Mouse (Mus musculus) ES-E14 (cell line): ENCODE results near the gene Sox5. TPM values are rescaled to one million over a fixed set of nuclear protein-coding genes. Genes with fewer than 3 reads are reported as not detected.

Source experiments
- DNase-seq: peaks from one replicate; pipeline ENCODE4 v3.0.0-alpha.2; 2013; ENCODE audit warnings: low read depth, low spot score
- H3K27ac ChIP-seq: 2 replicates; pipeline ENCODE4 v1.5.1; 2012; ENCODE audit warnings: low read depth, mild to moderate bottlenecking, low read length, moderate library complexity, mixed read lengths; ENCODE audit not compliant: poor library complexity, insufficient read depth, severe bottlenecking
- H3K36me3 ChIP-seq: 2 replicates; pipeline ENCODE4 v1.6.1; 2012; ENCODE audit warnings: mild to moderate bottlenecking, low read length, moderate library complexity, mixed read lengths; ENCODE audit not compliant: control insufficient read depth, poor library complexity, insufficient read depth, severe bottlenecking
- H3K4me1 ChIP-seq, 2 experiments: fragments of 150-350 bp in 1 of 2; sonication (generic) in 1 of 2; 2 replicates each; pipeline ENCODE4 v1.6.1; 2012; ENCODE audit warnings: low read length in 2 of 2, mild to moderate bottlenecking in 1 of 2, mixed read lengths in 1 of 2; ENCODE audit not compliant: control insufficient read depth in 2 of 2, insufficient read depth in 2 of 2, poor library complexity in 1 of 2
- H3K4me3 ChIP-seq, 2 experiments: fragments of 150-350 bp in 1 of 2; sonication (generic) in 1 of 2; 2 replicates each; pipeline ENCODE4 v1.5.1; 2012; ENCODE audit warnings: low read length in 2 of 2, low read depth in 1 of 2, mild to moderate bottlenecking in 1 of 2, mixed read lengths in 1 of 2; ENCODE audit not compliant: insufficient read depth in 1 of 2, poor library complexity in 1 of 2, severe bottlenecking in 1 of 2
- H3K9ac ChIP-seq: 2 replicates; pipeline ENCODE4 v1.6.1; 2012; ENCODE audit warnings: low read depth, mild to moderate bottlenecking, low read length, mixed read lengths; ENCODE audit not compliant: poor library complexity, insufficient read depth, severe bottlenecking
- H3K9me3 ChIP-seq: fragments of 150-350 bp; sonication (generic); 2 replicates; pipeline ENCODE4 v1.6.1; 2012; ENCODE audit warnings: low read depth, mild to moderate bottlenecking, low read length; ENCODE audit not compliant: control insufficient read depth, insufficient read depth
- CHD2 ChIP-seq: IDR thresholded peaks from 2 replicates; pipeline ENCODE4 v1.6.1; 2014; ENCODE audit warnings: mild to moderate bottlenecking, low read depth, low read length, inconsistent platforms
- HCFC1 ChIP-seq: IDR thresholded peaks from 2 replicates; pipeline ENCODE4 v1.6.1; 2012; ENCODE audit warnings: low read length, inconsistent platforms, borderline replicate concordance; ENCODE audit not compliant: insufficient read depth
- MAFK ChIP-seq: IDR thresholded peaks from 2 replicates; pipeline ENCODE4 v1.6.1; 2014; ENCODE audit warnings: mild to moderate bottlenecking, low read depth, low read length, inconsistent platforms; ENCODE audit not compliant: insufficient read depth
- ZC3H11A ChIP-seq: IDR thresholded peaks from 2 replicates; pipeline ENCODE4 v1.6.1; 2012; ENCODE audit warnings: low read depth, mild to moderate bottlenecking, inconsistent platforms, low read length, borderline replicate concordance
- ZNF384 ChIP-seq: IDR thresholded peaks from 2 replicates; pipeline ENCODE4 v1.6.1; 2012; ENCODE audit warnings: low read depth, low read length, inconsistent platforms
- in situ Hi-C, 2 experiments: fragments of 600-800 bp; cut with MboI; formaldehyde crosslinking; loops; one replicate each; pipeline ENCODE4 v1.15.1; 2025; ENCODE audit warnings: low sequenced_read_pairs in 2 of 2, inconsistent platforms in 1 of 2; ENCODE audit not compliant: unreplicated experiment in 2 of 2
- total RNA-seq: library from RNA; depleted of rRNA; stranded (reverse); fragments of 300-350 nt; gene quantifications from 2 replicates; pipeline ENCODE4 v1.2.3, GENCODE M21; 2012

Sox5 gene
- total RNA-seq, 1 experiment, result 0.36 TPM

- TF ChIP-seq ZNF384 (no peak), CHD2 (no peak), HCFC1 (no peak), ZC3H11A (no peak), MAFK (no peak)
- Histone ChIP-seq H3K9me3 (no peaks in the 10 kb centered on the region), H3K9ac (no peak overlapping the region), H3K4me1 (no peaks in the 10 kb centered on the region), H3K4me3 (no peak overlapping the region), H3K27ac (no peak overlapping the region), H3K36me3 (no peaks in the 10 kb centered on the region)
- in situ Hi-C loops, result no loop called here
- no peak for DNase-seq
Observed at GRCm38 (mm10) chr6:143860036-143860435, 921.7 kb downstream of the Sox5 start.

GRCm38 (mm10) chr6:143859535-143859934 is 922.2 kb downstream of the Sox5 start:
- H3K4me1 ChIP-seq, result no peaks in the 10 kb centered on the region
- H3K36me3 ChIP-seq, result no peaks in the 10 kb centered on the region

DNA sequence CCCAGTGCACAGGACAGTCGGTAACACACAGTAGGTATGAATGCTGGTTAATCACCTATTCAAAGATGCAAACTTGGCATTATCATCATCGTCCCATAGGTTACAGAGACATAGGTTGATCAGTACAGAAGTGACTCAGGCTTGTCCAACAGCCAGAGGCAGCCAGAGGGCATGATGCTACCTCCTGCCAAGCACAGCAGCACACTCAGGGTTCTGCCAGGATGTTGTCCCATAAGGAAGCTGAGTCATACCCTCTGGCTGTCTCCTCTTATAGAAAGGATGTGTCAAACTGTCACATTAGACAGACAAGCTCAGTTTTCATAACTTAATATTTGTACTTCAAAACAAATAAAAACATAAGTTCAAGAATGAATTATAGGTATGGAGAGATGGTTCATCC is 923.2 kb downstream of the Sox5 start:
- TF ChIP-seq CHD2 (no peak), HCFC1 (no peak), ZNF384 (no peak), MAFK (no peak), ZC3H11A (no peak)
- Histone ChIP-seq H3K4me1 (no peaks in the 10 kb centered on the region), H3K9ac (no peak overlapping the region), H3K4me3 (no peak overlapping the region), H3K27ac (no peak overlapping the region), H3K9me3 (no peaks in the 10 kb centered on the region), H3K36me3 (no peaks in the 10 kb centered on the region)
- no peak for DNase-seq
- in situ Hi-C loops, result no loop called here

More at GRCm38 (mm10) chr6:143859535-143859934, 922.2 kb downstream of the Sox5 start:
- H3K9ac ChIP-seq, result no peak overlapping the region
- no peak overlapping the region for H3K4me3 ChIP-seq
- no peak for DNase-seq
- H3K9me3 ChIP-seq, result no peaks in the 10 kb centered on the region
- H3K27ac ChIP-seq, result no peak overlapping the region
- in situ Hi-C loops, result no loop called here
- TF ChIP-seq CHD2 (no peak), MAFK (no peak), ZNF384 (no peak), HCFC1 (no peak)

GRCm38 (mm10) chr6:143857376-143857775 is 924.4 kb downstream of the Sox5 start:
- no peak for TF ChIP-seq CHD2
- no peaks in the 10 kb centered on the region for H3K36me3 ChIP-seq
- in situ Hi-C loops, result no loop called here
- H3K9ac ChIP-seq, result no peak overlapping the region
- DNase-seq, result no peak
- no peak overlapping the region for H3K4me3 ChIP-seq
- no peak overlapping the region for H3K27ac ChIP-seq
- H3K4me1 ChIP-seq, result no peaks in the 10 kb centered on the region
- H3K9me3 ChIP-seq, result no peaks in the 10 kb centered on the region

- DNase-seq, result no peak
- Histone ChIP-seq H3K9me3 (no peaks in the 10 kb centered on the region), H3K27ac (no peak overlapping the region), H3K4me1 (no peaks in the 10 kb centered on the region), H3K36me3 (no peaks in the 10 kb centered on the region), H3K9ac (no peak overlapping the region), H3K4me3 (no peak overlapping the region)
- no peak for TF ChIP-seq MAFK
- in situ Hi-C loops, result no loop called here
Observed at GRCm38 (mm10) chr6:143855421-143855820, 926.4 kb downstream of the Sox5 start.
